Mouse (Mus musculus) myocyte (in vitro differentiated cells): Measurements from ENCODE around the gene Il15ra. TPM values are rescaled to one million over a fixed set of nuclear protein-coding genes. Genes with fewer than 3 reads are reported as not detected.

Source experiments
- H3K27me3 ChIP-seq: one replicate; pipeline ENCODE4 v1.6.1; 2011; ENCODE audit not compliant: control insufficient read depth, insufficient read depth, insufficient read length
- H3K36me3 ChIP-seq: one replicate; pipeline ENCODE4 v1.6.1; 2011; ENCODE audit not compliant: control insufficient read depth, insufficient read depth
- H3K4me2 ChIP-seq: one replicate; pipeline ENCODE4 v1.6.1; 2011; ENCODE audit warnings: low read depth, control low read depth
- H3K4me3 ChIP-seq: one replicate; pipeline ENCODE4 v1.5.1; 2011; ENCODE audit warnings: mild to moderate bottlenecking, control low read depth, moderate library complexity
- H3K79me2 ChIP-seq: one replicate; pipeline ENCODE4 v1.6.1; 2011; ENCODE audit not compliant: control insufficient read depth, insufficient read depth
- H3ac ChIP-seq: one replicate; pipeline ENCODE4 v1.6.1; 2011; ENCODE audit not compliant: control insufficient read depth, insufficient read length
- E2F4 ChIP-seq: IDR thresholded peaks from one replicate; pipeline ENCODE4 v1.6.1; 2011; ENCODE audit warnings: mild to moderate bottlenecking, control low read depth, moderate library complexity; ENCODE audit not compliant: insufficient read depth
- MYOD1 ChIP-seq, 3 experiments: IDR thresholded peaks; one replicate each; pipeline ENCODE4 v1.6.1; 2011; ENCODE audit warnings: control low read depth in 2 of 3, low read depth in 2 of 3, mild to moderate bottlenecking in 2 of 3, moderate library complexity in 1 of 3; ENCODE audit not compliant: insufficient read length in 2 of 3, control insufficient read depth in 1 of 3
- MYOG ChIP-seq, 3 experiments: IDR thresholded peaks; one replicate each; pipeline ENCODE4 v1.6.1; 2011; ENCODE audit warnings: control low read depth in 2 of 3, low read depth in 2 of 3, mild to moderate bottlenecking in 2 of 3; ENCODE audit not compliant: insufficient read length in 2 of 3, control insufficient read depth in 1 of 3, insufficient read depth in 1 of 3
- POLR2A ChIP-seq: IDR thresholded peaks from one replicate; pipeline ENCODE4 v1.6.1; 2011; ENCODE audit warnings: low read depth, mild to moderate bottlenecking, control low read depth, moderate library complexity; ENCODE audit not compliant: insufficient read length
- POLR2AphosphoS2 ChIP-seq: IDR thresholded peaks from one replicate; pipeline ENCODE4 v1.6.1; 2011; ENCODE audit warnings: low read depth, control low read depth; ENCODE audit not compliant: insufficient read length
- REST ChIP-seq: IDR thresholded peaks from one replicate; pipeline ENCODE4 v1.6.1; 2011; ENCODE audit warnings: mild to moderate bottlenecking, control low read depth, moderate library complexity; ENCODE audit not compliant: insufficient read depth, insufficient read length
- SRF ChIP-seq: IDR thresholded peaks from one replicate; pipeline ENCODE4 v1.6.1; 2011; ENCODE audit warnings: low read depth; ENCODE audit not compliant: control insufficient read depth, insufficient read length
- TCF12 ChIP-seq: IDR thresholded peaks from one replicate; pipeline ENCODE4 v1.6.1; 2011; ENCODE audit warnings: mild to moderate bottlenecking, control low read depth; ENCODE audit not compliant: poor library complexity, insufficient read depth, severe bottlenecking
- TCF3 ChIP-seq: IDR thresholded peaks from one replicate; pipeline ENCODE4 v1.6.1; 2011; ENCODE audit warnings: low read depth, control low read depth; ENCODE audit not compliant: insufficient read length
- USF1 ChIP-seq: IDR thresholded peaks from one replicate; pipeline ENCODE4 v1.6.1; 2011; ENCODE audit warnings: low read depth, mild to moderate bottlenecking, control low read depth, moderate library complexity
- polyA plus RNA-seq: library from polyadenylated mRNA; unstranded; fragments of >200 nt; fragmentation: generic; extraction: Trizol; gene quantifications from one replicate; pipeline ENCODE4 v1.2.1, GENCODE M21; 2012; ENCODE audit warnings: missing spikeins

Gene Il15ra
- polyA plus RNA-seq, 1 experiment = 0.22 TPM

DNA sequence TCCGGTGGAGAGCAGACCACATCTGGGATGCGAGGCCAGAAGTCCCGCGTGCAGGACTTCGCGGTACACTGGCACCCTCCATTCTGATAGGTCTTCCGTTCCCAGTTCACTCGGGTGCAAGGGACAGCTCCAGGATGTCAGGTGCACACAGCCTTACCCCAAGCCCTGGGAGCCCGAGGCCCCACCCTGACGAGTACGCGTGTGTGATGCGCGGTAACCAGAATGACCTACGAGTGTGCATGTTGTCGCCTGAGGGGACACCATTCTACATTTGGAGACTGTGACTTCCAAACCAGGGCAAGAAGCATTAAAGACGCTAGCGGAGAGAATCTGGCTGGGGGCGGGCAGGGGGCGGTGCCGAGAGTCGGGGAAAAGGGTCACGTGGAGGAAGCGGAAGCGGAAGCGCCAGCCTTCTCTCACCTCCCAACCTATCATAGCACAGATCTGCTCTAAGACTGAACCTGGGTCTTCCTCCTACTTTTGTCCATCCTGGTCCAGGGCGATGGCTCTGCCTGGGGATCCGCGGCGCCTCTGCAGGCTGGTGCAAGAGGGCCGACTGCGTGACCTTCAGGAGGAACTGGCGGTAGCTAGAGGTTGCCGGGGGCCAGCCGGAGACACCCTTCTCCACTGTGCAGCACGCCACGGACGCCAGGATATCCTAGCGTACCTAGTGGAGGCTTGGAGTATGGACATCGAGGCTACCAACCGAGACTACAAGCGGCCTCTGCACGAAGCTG, 73.2 kb downstream of the Il15ra start:
- H3K27me3 ChIP-seq = no peaks in the 10 kb centered on the region
- peak overlapping the region; percentile 82 for H3K4me3 ChIP-seq
- H3K4me2 ChIP-seq = peak overlapping the region; percentile 95
- no peak for TF ChIP-seq SRF
- TF ChIP-seq TCF3 = no peak
- TF ChIP-seq MYOD1 (IDR thresholded peaks at IDR 0.05; ENCODE audit: control insufficient read depth in 1 of 3, insufficient read length in 2 of 3, low read depth in 2 of 3) = peak in 1 of 3 experiments; percentile 1
- no peak for TF ChIP-seq E2F4
- peak; percentile 68 for TF ChIP-seq POLR2A
- no peak for TF ChIP-seq REST
- peak; percentile 5 for TF ChIP-seq POLR2AphosphoS2
- peak; percentile 98 for TF ChIP-seq USF1
- no peak for TF ChIP-seq TCF12
- TF ChIP-seq MYOG (IDR thresholded peaks at IDR 0.05; ENCODE audit: control insufficient read depth in 1 of 3, insufficient read depth in 1 of 3, insufficient read length in 2 of 3, low read depth in 2 of 3) = peak in 1 of 3 experiments; percentile 14
- H3ac ChIP-seq = peak overlapping the region; percentile 50
- H3K36me3 ChIP-seq = peaks cover 9% of the 10 kb centered on the region
- peaks cover 42% of the 10 kb centered on the region for H3K79me2 ChIP-seq

Other genes starting within 250 kb of the Il15ra start
- 2.0 TPM for gene Pfkfb3, start 151.2 kb upstream of the Il15ra start, polyA plus RNA-seq
- 86.4 TPM for gene Rbm17, start 101.1 kb upstream of the Il15ra start, polyA plus RNA-seq
- not detected for gene Gm17490, start 79.0 kb upstream of the Il15ra start, polyA plus RNA-seq
- not detected for gene Il2ra, start 62.5 kb upstream of the Il15ra start, polyA plus RNA-seq
- gene Fbh1, start 72.3 kb downstream of the Il15ra start, polyA plus RNA-seq = 34.0 TPM
- 9.3 TPM for gene Ankrd16, start 72.6 kb downstream of the Il15ra start, polyA plus RNA-seq